Mouse (Mus musculus): ENCODE measurements at regions not wholly inside any gene's neighbourhood (a gene's known extent, or its start where the extent isn't known, plus 50 kb on each side); places are given as distances from the start of the nearest gene placed in this dataset.

DNA sequence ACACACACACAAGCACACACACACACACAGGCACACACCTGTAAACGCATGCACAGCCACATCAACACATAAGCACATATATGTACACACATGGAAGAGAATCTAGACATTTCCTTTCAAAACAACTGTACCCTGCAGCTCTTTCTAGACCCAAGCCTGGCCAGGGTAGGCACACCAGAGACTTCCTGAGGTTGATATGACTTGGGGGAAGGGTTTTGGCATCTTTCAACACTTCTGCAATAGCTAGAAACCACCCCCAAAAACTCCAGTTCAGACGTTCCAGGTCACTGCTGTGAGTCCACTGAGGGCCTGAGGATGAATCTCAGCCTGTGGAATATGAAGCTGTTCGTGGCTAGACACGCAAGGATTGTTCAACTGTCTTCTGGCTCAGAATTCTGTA, 632.6 kb downstream of the Insc start:
- no peak for DNase-seq
- H3K4me1 ChIP-seq (ENCODE audit: control insufficient read depth, insufficient read depth, low read length), result peaks cover 2% of the 10 kb centered on the region
- H3K27ac ChIP-seq (ENCODE audit: insufficient read depth, low read length), result no peak overlapping the region
- no peaks in the 10 kb centered on the region for H3K27me3 ChIP-seq (ENCODE audit: control insufficient read depth, insufficient read depth, low read length)
- 77% methylated on average over 4 of the region's 4 CpGs for WGBS
- no peak for TF ChIP-seq CTCF (IDR thresholded peaks at IDR 0.05; ENCODE audit: borderline replicate concordance, insufficient read depth, low read depth, low read length)
- no peak overlapping the region for H3K4me3 ChIP-seq (replicated peaks; ENCODE audit: insufficient read depth, low read depth, low read length)

- 79% methylated on average over 3 of the region's 3 CpGs for WGBS
- H3K4me3 ChIP-seq (replicated peaks; ENCODE audit: insufficient read depth, low read depth, low read length), result no peak overlapping the region
- DNase-seq, result no peak
- no peak overlapping the region for H3K27ac ChIP-seq (ENCODE audit: insufficient read depth, low read length)
- no peaks in the 10 kb centered on the region for H3K4me1 ChIP-seq (ENCODE audit: control insufficient read depth, insufficient read depth, low read length)
- TF ChIP-seq CTCF (IDR thresholded peaks at IDR 0.05; ENCODE audit: borderline replicate concordance, insufficient read depth, low read depth, low read length) (no peak), POLR2A (IDR thresholded peaks at IDR 0.05; ENCODE audit: borderline replicate concordance, insufficient read depth, low read length) (no peak)
- H3K27me3 ChIP-seq (ENCODE audit: control insufficient read depth, insufficient read depth, low read length), result no peaks in the 10 kb centered on the region
Measured at GRCm38 (mm10) chr7:115378836-115379235, 635.3 kb downstream of the Insc start.

- Histone ChIP-seq H3K27me3 (ENCODE audit: control insufficient read depth, insufficient read depth, low read length) (no peaks in the 10 kb centered on the region), H3K4me3 (replicated peaks; ENCODE audit: insufficient read depth, low read depth, low read length) (no peak overlapping the region), H3K4me1 (ENCODE audit: control insufficient read depth, insufficient read depth, low read length) (no peaks in the 10 kb centered on the region), H3K27ac (ENCODE audit: insufficient read depth, low read length) (no peak overlapping the region)
- WGBS, result 24% methylated on average over 7 of the region's 7 CpGs
- TF ChIP-seq POLR2A (IDR thresholded peaks at IDR 0.05; ENCODE audit: borderline replicate concordance, insufficient read depth, low read length), result no peak
- TF ChIP-seq CTCF (IDR thresholded peaks at IDR 0.05; ENCODE audit: borderline replicate concordance, insufficient read depth, low read depth, low read length), result no peak
- no peak for DNase-seq
Measured at GRCm38 (mm10) chr7:115379600-115379999, 636.1 kb downstream of the Insc start.

GRCm38 (mm10) chr7:115380989-115381610, 637.6 kb downstream of the Insc start:
- H3K27me3 ChIP-seq (ENCODE audit: control insufficient read depth, insufficient read depth, low read length), result no peaks in the 10 kb centered on the region
- 36% methylated on average over 8 of the region's 8 CpGs for WGBS
- TF ChIP-seq POLR2A (IDR thresholded peaks at IDR 0.05; ENCODE audit: borderline replicate concordance, insufficient read depth, low read length) (no peak), CTCF (IDR thresholded peaks at IDR 0.05; ENCODE audit: borderline replicate concordance, insufficient read depth, low read depth, low read length) (no peak)
- H3K4me1 ChIP-seq (ENCODE audit: control insufficient read depth, insufficient read depth, low read length), result no peaks in the 10 kb centered on the region
- no peak overlapping the region for H3K4me3 ChIP-seq (replicated peaks; ENCODE audit: insufficient read depth, low read depth, low read length)
- no peak for DNase-seq
- no peak overlapping the region for H3K27ac ChIP-seq (ENCODE audit: insufficient read depth, low read length)

DNA sequence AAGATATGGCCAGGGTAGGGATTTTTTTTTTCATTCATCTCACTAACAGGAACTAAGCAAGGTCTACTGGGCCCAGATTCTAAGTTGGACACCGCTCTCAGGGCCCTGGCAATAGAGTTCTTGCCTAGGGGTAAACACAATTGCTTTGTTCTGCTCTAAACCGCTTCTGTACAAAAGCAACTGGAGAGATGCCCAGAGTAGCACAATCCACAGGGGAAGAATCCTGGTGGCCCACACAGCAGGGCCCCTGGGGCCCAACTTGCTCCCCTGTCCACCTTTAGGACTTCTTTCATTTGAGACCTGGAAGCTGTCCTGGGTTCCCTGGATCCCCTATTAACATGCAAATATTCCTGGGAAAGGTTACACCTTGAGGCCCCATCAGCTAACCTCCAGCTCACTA, 639.4 kb downstream of the Insc start:
- Histone ChIP-seq H3K4me1 (ENCODE audit: control insufficient read depth, insufficient read depth, low read length) (no peaks in the 10 kb centered on the region), H3K4me3 (replicated peaks; ENCODE audit: insufficient read depth, low read depth, low read length) (no peak overlapping the region), H3K27me3 (ENCODE audit: control insufficient read depth, insufficient read depth, low read length) (no peaks in the 10 kb centered on the region), H3K27ac (ENCODE audit: insufficient read depth, low read length) (no peak overlapping the region)
- TF ChIP-seq POLR2A (IDR thresholded peaks at IDR 0.05; ENCODE audit: borderline replicate concordance, insufficient read depth, low read length) (no peak), CTCF (IDR thresholded peaks at IDR 0.05; ENCODE audit: borderline replicate concordance, insufficient read depth, low read depth, low read length) (no peak)
- DNase-seq, result peak in 1 of 2 experiments; percentile 12
- WGBS, result 57% methylated on average over 2 of the region's 2 CpGs

- H3K27me3 ChIP-seq (ENCODE audit: control insufficient read depth, insufficient read depth, low read length), result no peaks in the 10 kb centered on the region
- 42% methylated on average over 5 of the region's 5 CpGs for WGBS
- no peak overlapping the region for H3K27ac ChIP-seq (ENCODE audit: insufficient read depth, low read length)
- no peaks in the 10 kb centered on the region for H3K4me1 ChIP-seq (ENCODE audit: control insufficient read depth, insufficient read depth, low read length)
- H3K4me3 ChIP-seq (replicated peaks; ENCODE audit: insufficient read depth, low read depth, low read length), result no peak overlapping the region
- no peak for DNase-seq
- no peak for TF ChIP-seq CTCF (IDR thresholded peaks at IDR 0.05; ENCODE audit: borderline replicate concordance, insufficient read depth, low read depth, low read length)
- no peak for TF ChIP-seq POLR2A (IDR thresholded peaks at IDR 0.05; ENCODE audit: borderline replicate concordance, insufficient read depth, low read length)
Measured at GRCm38 (mm10) chr7:115388874-115389273, 645.4 kb downstream of the Insc start.

DNA sequence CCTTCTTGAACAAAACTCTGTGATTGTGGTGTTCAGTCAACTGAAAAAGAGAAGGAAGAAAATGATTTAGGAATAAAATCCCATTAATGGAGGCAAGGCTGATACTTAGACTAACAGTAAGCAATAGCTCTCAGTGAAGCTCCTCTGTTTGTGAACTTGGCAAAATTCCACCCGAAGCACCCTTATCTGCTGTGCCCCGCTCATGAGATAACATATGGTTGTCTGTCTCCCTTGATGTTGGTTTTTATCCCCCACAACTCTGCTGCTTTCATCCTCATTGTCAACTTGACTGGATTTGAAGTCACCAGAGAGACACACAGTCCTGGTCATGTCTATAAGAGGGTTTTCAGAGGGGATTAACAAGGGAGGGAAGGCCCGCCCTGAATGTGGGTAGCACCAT, 646.1 kb downstream of the Sox6 start:
- Histone ChIP-seq H3K4me1 (ENCODE audit: control insufficient read depth, insufficient read depth, low read length) (no peaks in the 10 kb centered on the region), H3K27ac (ENCODE audit: insufficient read depth, low read length) (no peak overlapping the region), H3K27me3 (ENCODE audit: control insufficient read depth, insufficient read depth, low read length) (no peaks in the 10 kb centered on the region), H3K4me3 (replicated peaks; ENCODE audit: insufficient read depth, low read depth, low read length) (no peak overlapping the region)
- TF ChIP-seq POLR2A (IDR thresholded peaks at IDR 0.05; ENCODE audit: borderline replicate concordance, insufficient read depth, low read length) (no peak), CTCF (IDR thresholded peaks at IDR 0.05; ENCODE audit: borderline replicate concordance, insufficient read depth, low read depth, low read length) (no peak)
- 76% methylated on average over 3 of the region's 3 CpGs for WGBS
- no peak for DNase-seq

DNA sequence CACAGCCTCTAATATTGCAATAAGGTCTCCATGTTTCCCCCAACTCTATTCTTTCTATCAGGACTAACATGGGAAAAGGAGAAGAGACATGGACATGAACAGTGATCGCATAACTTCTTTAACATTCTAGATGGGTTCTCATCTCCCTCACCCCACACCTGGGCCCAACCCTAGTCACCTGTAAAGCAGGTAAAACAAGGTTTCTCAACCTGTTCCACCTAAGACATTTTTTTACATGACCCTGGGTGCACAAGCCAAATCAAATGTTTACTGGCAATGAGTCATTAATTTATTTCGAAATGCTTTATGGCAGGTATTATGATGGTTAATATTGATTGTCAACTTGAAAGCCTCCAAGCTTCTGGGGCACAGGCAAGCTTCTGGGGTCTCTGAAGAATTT, 640.4 kb downstream of the Sox6 start:
- Histone ChIP-seq H3K4me1 (ENCODE audit: control insufficient read depth, insufficient read depth, low read length) (no peaks in the 10 kb centered on the region), H3K27me3 (ENCODE audit: control insufficient read depth, insufficient read depth, low read length) (no peaks in the 10 kb centered on the region), H3K27ac (ENCODE audit: insufficient read depth, low read length) (no peak overlapping the region), H3K4me3 (replicated peaks; ENCODE audit: insufficient read depth, low read depth, low read length) (no peak overlapping the region)
- WGBS, result 95% methylated on average over 2 of the region's 2 CpGs
- TF ChIP-seq POLR2A (IDR thresholded peaks at IDR 0.05; ENCODE audit: borderline replicate concordance, insufficient read depth, low read length) (no peak), CTCF (IDR thresholded peaks at IDR 0.05; ENCODE audit: borderline replicate concordance, insufficient read depth, low read depth, low read length) (no peak)
- DNase-seq, result no peak

Measured in cerebellum, adult 2 months (tissue).